Mouse (Mus musculus): ENCODE results near the gene Gemin7. TPM values are rescaled to one million over a fixed set of nuclear protein-coding genes. Genes with fewer than 3 reads are reported as not detected.

Gemin7 gene
- polyA plus RNA-seq, 1 experiment, result 136 TPM

DNA sequence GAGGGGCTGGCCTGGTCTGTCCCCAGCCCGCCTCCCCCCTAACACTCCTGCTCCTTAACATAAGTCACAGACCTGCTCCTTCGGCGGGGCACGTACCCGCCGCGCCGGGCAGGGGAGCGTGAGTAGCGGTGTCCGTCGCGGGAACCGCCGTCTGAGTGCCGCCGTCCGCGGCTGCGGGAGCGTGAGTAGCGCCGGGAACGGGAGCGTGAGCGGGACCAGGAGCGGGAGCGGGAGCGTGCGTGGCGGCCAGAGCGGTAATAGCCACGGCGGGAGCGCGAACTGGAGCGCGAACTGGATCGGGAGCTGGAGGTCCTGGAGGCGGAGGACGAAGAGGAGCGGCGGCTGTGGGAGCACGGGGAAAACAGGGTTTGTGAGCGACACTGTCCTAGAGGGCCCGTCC lies 8.9 kb upstream of the Gemin7 start:
- Histone ChIP-seq H3K79me2 (ENCODE audit: control insufficient read depth, insufficient read depth) (no peaks in the 10 kb centered on the region), H3K79me3 (ENCODE audit: low read depth) (no peaks in the 10 kb centered on the region), H3ac (ENCODE audit: control insufficient read depth, insufficient read length, low read depth) (no peak overlapping the region), H3K27me3 (ENCODE audit: control insufficient read depth, insufficient read depth, insufficient read length) (no peaks in the 10 kb centered on the region), H3K36me3 (ENCODE audit: control insufficient read depth, insufficient read depth) (peaks cover 25% of the 10 kb centered on the region), H3K4me3 (ENCODE audit: insufficient read depth, poor library complexity, severe bottlenecking) (no peak overlapping the region)
- TF ChIP-seq FOSL1 (IDR thresholded peaks at IDR 0.05; ENCODE audit: insufficient read depth, low read length, poor library complexity, severe bottlenecking) (no peak), USF1 (IDR thresholded peaks at IDR 0.05; ENCODE audit: low read depth) (no peak), CTCF (IDR thresholded peaks at IDR 0.05; ENCODE audit: control insufficient read depth, insufficient read depth, insufficient read length) (no peak), MAX (IDR thresholded peaks at IDR 0.05) (no peak), MYOG (IDR thresholded peaks at IDR 0.05; ENCODE audit: control insufficient read depth, extremely low read depth, insufficient read length) (no peak), CEBPB (IDR thresholded peaks at IDR 0.05; ENCODE audit: low read depth) (no peak), MYOD1 (IDR thresholded peaks at IDR 0.05; ENCODE audit: control insufficient read depth, insufficient read length, low read depth) (no peak)

DNA sequence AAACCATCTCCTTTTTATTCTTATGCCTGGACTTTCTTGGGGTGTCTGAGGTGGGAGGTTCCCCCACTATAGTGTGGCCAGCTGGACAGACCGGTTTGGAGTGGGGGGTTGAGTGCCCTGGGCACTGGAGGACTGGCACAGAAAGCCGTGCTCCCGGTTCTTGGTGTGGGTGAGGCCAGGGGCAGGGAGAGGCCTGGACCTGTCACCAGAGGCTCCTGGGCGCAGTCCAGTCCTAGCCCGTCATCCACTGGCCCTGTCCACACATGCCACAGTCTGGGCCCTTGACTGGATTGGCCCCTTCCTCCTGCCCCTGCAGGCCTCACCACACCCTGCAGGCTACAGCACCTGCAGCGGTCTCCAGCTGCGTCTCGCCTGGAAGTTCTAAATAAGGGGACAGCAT lies 3.2 kb upstream of the Gemin7 start:
- Histone ChIP-seq H3K4me3 (ENCODE audit: insufficient read depth, poor library complexity, severe bottlenecking) (no peak overlapping the region), H3K36me3 (ENCODE audit: control insufficient read depth, insufficient read depth) (peaks cover 5% of the 10 kb centered on the region), H3ac (ENCODE audit: control insufficient read depth, insufficient read length, low read depth) (no peak overlapping the region), H3K79me2 (ENCODE audit: control insufficient read depth, insufficient read depth) (no peaks in the 10 kb centered on the region), H3K27me3 (ENCODE audit: control insufficient read depth, insufficient read depth, insufficient read length) (no peaks in the 10 kb centered on the region), H3K79me3 (ENCODE audit: low read depth) (no peaks in the 10 kb centered on the region)
- no peak for TF ChIP-seq MYOG (IDR thresholded peaks at IDR 0.05; ENCODE audit: control insufficient read depth, extremely low read depth, insufficient read length)
- no peak for TF ChIP-seq FOSL1 (IDR thresholded peaks at IDR 0.05; ENCODE audit: insufficient read depth, low read length, poor library complexity, severe bottlenecking)
- no peak for TF ChIP-seq CEBPB (IDR thresholded peaks at IDR 0.05; ENCODE audit: low read depth)
- TF ChIP-seq USF1 (IDR thresholded peaks at IDR 0.05; ENCODE audit: low read depth), result no peak
- no peak for TF ChIP-seq MAX (IDR thresholded peaks at IDR 0.05)
- no peak for TF ChIP-seq MYOD1 (IDR thresholded peaks at IDR 0.05; ENCODE audit: control insufficient read depth, insufficient read length, low read depth)
- TF ChIP-seq CTCF (IDR thresholded peaks at IDR 0.05; ENCODE audit: control insufficient read depth, insufficient read depth, insufficient read length), result no peak

GRCm38 (mm10) chr7:19579751-19580150 lies 2.4 kb upstream of the Gemin7 start:
- H3K4me3 ChIP-seq (ENCODE audit: insufficient read depth, poor library complexity, severe bottlenecking), result no peak overlapping the region
- H3ac ChIP-seq (ENCODE audit: control insufficient read depth, insufficient read length, low read depth), result no peak overlapping the region
- TF ChIP-seq FOSL1 (IDR thresholded peaks at IDR 0.05; ENCODE audit: insufficient read depth, low read length, poor library complexity, severe bottlenecking), result no peak
- no peaks in the 10 kb centered on the region for H3K79me2 ChIP-seq (ENCODE audit: control insufficient read depth, insufficient read depth)
- H3K27me3 ChIP-seq (ENCODE audit: control insufficient read depth, insufficient read depth, insufficient read length), result no peaks in the 10 kb centered on the region
- peaks cover 5% of the 10 kb centered on the region for H3K36me3 ChIP-seq (ENCODE audit: control insufficient read depth, insufficient read depth)
- H3K79me3 ChIP-seq (ENCODE audit: low read depth), result no peaks in the 10 kb centered on the region

GRCm38 (mm10) chr7:19578436-19578835 lies 1.0 kb upstream of the Gemin7 start:
- Histone ChIP-seq H3K4me3 (ENCODE audit: insufficient read depth, poor library complexity, severe bottlenecking) (peak overlapping the region; percentile 29), H3K36me3 (ENCODE audit: control insufficient read depth, insufficient read depth) (no peaks in the 10 kb centered on the region), H3ac (ENCODE audit: control insufficient read depth, insufficient read length, low read depth) (no peak overlapping the region), H3K79me2 (ENCODE audit: control insufficient read depth, insufficient read depth) (no peaks in the 10 kb centered on the region), H3K79me3 (ENCODE audit: low read depth) (no peaks in the 10 kb centered on the region), H3K27me3 (ENCODE audit: control insufficient read depth, insufficient read depth, insufficient read length) (no peaks in the 10 kb centered on the region)
- TF ChIP-seq CTCF (IDR thresholded peaks at IDR 0.05; ENCODE audit: control insufficient read depth, insufficient read depth, insufficient read length), result no peak
- TF ChIP-seq MAX (IDR thresholded peaks at IDR 0.05), result no peak
- no peak for TF ChIP-seq USF1 (IDR thresholded peaks at IDR 0.05; ENCODE audit: low read depth)
- TF ChIP-seq CEBPB (IDR thresholded peaks at IDR 0.05; ENCODE audit: low read depth), result no peak
- no peak for TF ChIP-seq FOSL1 (IDR thresholded peaks at IDR 0.05; ENCODE audit: insufficient read depth, low read length, poor library complexity, severe bottlenecking)
- TF ChIP-seq MYOD1 (IDR thresholded peaks at IDR 0.05; ENCODE audit: control insufficient read depth, insufficient read length, low read depth), result no peak

DNA sequence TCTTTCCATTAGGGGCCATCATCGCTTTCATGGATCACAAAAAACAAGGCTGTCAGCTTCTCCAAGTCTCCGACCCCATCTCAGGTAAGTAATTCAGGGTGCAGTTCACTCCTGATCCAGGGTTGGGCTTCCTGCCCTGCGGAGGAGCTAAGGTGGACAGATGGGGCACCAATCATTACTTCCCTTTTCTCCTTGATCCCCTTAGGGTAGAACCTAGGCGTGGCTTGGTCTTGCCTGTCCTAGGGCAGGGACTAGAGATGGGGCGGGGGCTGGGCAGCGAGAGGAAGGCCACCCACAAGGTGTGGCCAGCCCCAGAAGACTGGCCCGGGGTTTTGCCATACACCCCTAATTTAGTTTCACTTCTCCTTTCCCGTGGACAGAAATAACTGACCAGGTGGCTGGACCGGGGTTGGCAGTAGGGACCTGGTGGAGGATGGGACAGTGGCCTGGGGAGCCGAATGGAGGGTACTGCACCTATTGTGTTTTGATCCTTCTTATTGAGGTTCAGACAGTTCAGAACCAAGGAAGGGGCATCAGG lies 551 bp upstream of the Gemin7 start:
- peaks cover under 1% of the 10 kb centered on the region for H3K79me2 ChIP-seq (ENCODE audit: control insufficient read depth, insufficient read depth)
- H3K4me3 ChIP-seq (ENCODE audit: insufficient read depth, poor library complexity, severe bottlenecking), result peak overlapping the region; percentile 29
- TF ChIP-seq FOSL1 (IDR thresholded peaks at IDR 0.05; ENCODE audit: insufficient read depth, low read length, poor library complexity, severe bottlenecking) (no peak), CTCF (IDR thresholded peaks at IDR 0.05; ENCODE audit: control insufficient read depth, insufficient read depth, insufficient read length) (no peak), USF1 (IDR thresholded peaks at IDR 0.05; ENCODE audit: low read depth) (no peak), MYOD1 (IDR thresholded peaks at IDR 0.05; ENCODE audit: control insufficient read depth, insufficient read length, low read depth) (no peak), CEBPB (IDR thresholded peaks at IDR 0.05; ENCODE audit: low read depth) (no peak), MYOG (IDR thresholded peaks at IDR 0.05; ENCODE audit: control insufficient read depth, extremely low read depth, insufficient read length) (no peak)
- H3K79me3 ChIP-seq (ENCODE audit: low read depth), result no peaks in the 10 kb centered on the region
- H3K36me3 ChIP-seq (ENCODE audit: control insufficient read depth, insufficient read depth), result no peaks in the 10 kb centered on the region
- no peaks in the 10 kb centered on the region for H3K27me3 ChIP-seq (ENCODE audit: control insufficient read depth, insufficient read depth, insufficient read length)
- no peak overlapping the region for H3ac ChIP-seq (ENCODE audit: control insufficient read depth, insufficient read length, low read depth)

DNA sequence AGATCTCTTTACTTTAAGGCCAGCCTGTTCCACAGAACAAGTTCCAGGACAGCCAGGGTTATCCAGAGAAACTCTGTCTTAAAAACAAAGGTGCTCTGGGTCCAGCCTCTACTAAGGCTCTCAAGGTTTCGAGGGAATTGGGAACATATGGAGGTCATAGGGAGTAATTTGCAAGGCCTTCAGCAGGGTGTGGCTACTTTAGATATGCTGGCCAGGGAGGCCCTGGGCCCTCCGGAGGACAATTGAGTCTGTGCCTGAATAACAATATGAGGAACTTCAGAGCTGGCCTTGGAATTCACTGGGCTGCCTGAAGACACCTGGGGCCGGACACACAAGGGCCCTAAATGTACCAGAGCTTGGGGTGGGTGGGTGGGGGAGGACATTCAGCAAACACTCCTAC lies 1.8 kb downstream of the Gemin7 start:
- H3K36me3 ChIP-seq (ENCODE audit: control insufficient read depth, insufficient read depth), result no peaks in the 10 kb centered on the region
- peaks cover 20% of the 10 kb centered on the region for H3K79me3 ChIP-seq (ENCODE audit: low read depth)
- TF ChIP-seq CTCF (IDR thresholded peaks at IDR 0.05; ENCODE audit: control insufficient read depth, insufficient read depth, insufficient read length) (no peak), FOSL1 (IDR thresholded peaks at IDR 0.05; ENCODE audit: insufficient read depth, low read length, poor library complexity, severe bottlenecking) (no peak), MYOG (IDR thresholded peaks at IDR 0.05; ENCODE audit: control insufficient read depth, extremely low read depth, insufficient read length) (no peak), CEBPB (IDR thresholded peaks at IDR 0.05; ENCODE audit: low read depth) (no peak), USF1 (IDR thresholded peaks at IDR 0.05; ENCODE audit: low read depth) (no peak), MYOD1 (IDR thresholded peaks at IDR 0.05; ENCODE audit: control insufficient read depth, insufficient read length, low read depth) (no peak), MAX (IDR thresholded peaks at IDR 0.05) (no peak)
- H3ac ChIP-seq (ENCODE audit: control insufficient read depth, insufficient read length, low read depth), result no peak overlapping the region
- no peak overlapping the region for H3K4me3 ChIP-seq (ENCODE audit: insufficient read depth, poor library complexity, severe bottlenecking)
- peaks cover 24% of the 10 kb centered on the region for H3K79me2 ChIP-seq (ENCODE audit: control insufficient read depth, insufficient read depth)
- no peaks in the 10 kb centered on the region for H3K27me3 ChIP-seq (ENCODE audit: control insufficient read depth, insufficient read depth, insufficient read length)

Measured in C2C12 (cell line).